Mouse (Mus musculus): ENCODE measurements around the gene Adamts8. TPM values are rescaled to one million over a fixed set of nuclear protein-coding genes. Genes with fewer than 3 reads are reported as not detected.

The Adamts8 gene
- polyA plus RNA-seq (2012): not detected in 2 replicates

DNA sequence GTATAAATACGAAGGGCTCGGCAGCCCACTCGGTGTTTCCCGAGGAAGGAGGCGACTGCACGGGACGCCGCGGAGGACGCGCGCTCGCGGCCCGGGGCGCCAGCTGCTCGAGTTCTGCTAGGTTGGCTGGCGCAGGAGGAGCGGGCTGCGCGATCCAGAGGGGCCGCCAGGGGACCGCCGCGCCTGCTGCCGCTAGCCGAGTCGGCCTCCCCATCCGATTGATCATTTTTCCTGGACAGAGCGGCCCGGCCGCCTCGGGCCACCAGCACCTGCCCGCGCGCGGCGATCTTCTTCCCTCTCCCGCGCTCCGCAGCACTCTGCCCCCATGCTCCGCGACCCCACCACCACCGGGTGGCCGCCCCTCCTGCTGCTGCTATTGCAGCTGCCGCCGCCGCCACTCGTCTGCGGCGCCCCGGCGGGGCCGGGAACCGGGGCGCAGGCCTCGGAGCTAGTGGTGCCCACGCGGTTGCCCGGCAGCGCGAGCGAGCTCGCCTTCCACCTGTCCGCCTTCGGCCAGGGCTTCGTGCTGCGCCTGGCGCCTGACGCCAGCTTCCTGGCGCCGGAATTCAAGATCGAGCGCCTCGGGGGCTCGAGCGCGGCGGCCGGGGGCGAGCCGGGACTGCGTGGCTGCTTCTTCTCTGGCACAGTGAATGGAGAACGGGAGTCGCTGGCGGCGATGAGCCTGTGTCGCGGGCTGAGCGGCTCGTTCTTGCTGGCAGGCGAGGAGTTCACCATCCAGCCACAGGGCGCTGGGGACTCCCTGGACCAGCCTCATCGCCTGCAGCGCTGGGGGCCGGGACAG lies at the start of gene Adamts8:
Adamts8 (plus strand) TSS at position 51 of the 802 bp plus-strand sequence.
- H3K4me1 ChIP-seq (ENCODE audit: control insufficient read depth): no peaks in the 10 kb centered on the region
- H3K36me3 ChIP-seq (ENCODE audit: control insufficient read depth): no peaks in the 10 kb centered on the region
- peaks cover 52% of the 10 kb centered on the region for H3K27me3 ChIP-seq (ENCODE audit: control insufficient read depth)
- no peak within 1 kb of the TSS for H3K4me3 ChIP-seq (replicated peaks)
- TF ChIP-seq GATA1 (IDR thresholded peaks at IDR 0.05; ENCODE audit: low read length) (no peak), TAL1 (IDR thresholded peaks at IDR 0.05; ENCODE audit: low read length) (no peak)
- no peaks in the 10 kb centered on the region for H3K9me3 ChIP-seq (ENCODE audit: control insufficient read depth, low read length)

DNA sequence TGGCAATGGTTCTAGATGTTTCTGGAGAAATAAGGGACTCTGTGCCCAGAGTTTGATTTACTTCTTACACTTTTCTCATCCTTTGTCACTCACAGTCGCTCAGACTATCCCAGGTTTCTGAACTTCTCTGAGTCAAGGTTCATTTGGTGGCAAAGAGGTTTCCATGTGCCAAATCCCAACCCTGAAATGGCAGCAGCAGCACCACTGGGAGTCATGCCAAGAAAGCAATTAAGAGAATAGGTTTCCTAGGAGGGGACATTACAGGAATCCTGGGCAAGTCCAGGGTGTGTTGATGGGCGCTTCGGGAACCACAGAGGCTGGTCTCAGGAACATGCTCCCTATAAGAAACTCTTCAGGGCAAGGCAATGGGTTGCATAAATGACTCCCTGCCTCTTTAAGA lies 46.7 kb upstream of the Adamts8 start:
- H3K4me3 ChIP-seq (replicated peaks): no peak overlapping the region
- H3K27me3 ChIP-seq (ENCODE audit: control insufficient read depth): no peaks in the 10 kb centered on the region
- no peaks in the 10 kb centered on the region for H3K36me3 ChIP-seq (ENCODE audit: control insufficient read depth)
- TF ChIP-seq TAL1 (IDR thresholded peaks at IDR 0.05; ENCODE audit: low read length) (no peak), GATA1 (IDR thresholded peaks at IDR 0.05; ENCODE audit: low read length) (no peak)
- no peaks in the 10 kb centered on the region for H3K9me3 ChIP-seq (ENCODE audit: control insufficient read depth, low read length)
- no peaks in the 10 kb centered on the region for H3K4me1 ChIP-seq (ENCODE audit: control insufficient read depth)

DNA sequence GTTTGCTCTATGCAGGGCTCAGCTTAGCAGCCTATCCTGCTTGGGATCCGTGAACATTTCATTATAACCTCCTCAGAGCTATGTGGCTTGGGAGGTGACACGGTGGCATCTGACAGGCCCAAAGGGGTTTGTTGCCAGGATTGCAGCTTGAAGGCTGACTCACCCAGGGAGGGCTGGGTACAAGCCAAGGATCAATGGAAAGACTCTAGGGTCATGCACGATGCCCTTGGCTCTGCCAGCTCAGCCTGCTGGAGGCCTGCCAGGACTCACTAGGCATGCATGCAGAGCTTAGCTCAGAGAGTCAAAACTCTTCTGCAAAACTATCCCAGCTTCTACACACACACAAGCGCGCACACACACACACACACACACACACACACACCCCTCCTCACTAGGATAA lies 45.6 kb upstream of the Adamts8 start:
- H3K27me3 ChIP-seq (ENCODE audit: control insufficient read depth): no peaks in the 10 kb centered on the region
- H3K9me3 ChIP-seq (ENCODE audit: control insufficient read depth, low read length): no peaks in the 10 kb centered on the region
- no peaks in the 10 kb centered on the region for H3K36me3 ChIP-seq (ENCODE audit: control insufficient read depth)
- no peaks in the 10 kb centered on the region for H3K4me1 ChIP-seq (ENCODE audit: control insufficient read depth)
- H3K4me3 ChIP-seq (replicated peaks): no peak overlapping the region
- no peak for TF ChIP-seq GATA1 (IDR thresholded peaks at IDR 0.05; ENCODE audit: low read length)
- no peak for TF ChIP-seq TAL1 (IDR thresholded peaks at IDR 0.05; ENCODE audit: low read length)

DNA sequence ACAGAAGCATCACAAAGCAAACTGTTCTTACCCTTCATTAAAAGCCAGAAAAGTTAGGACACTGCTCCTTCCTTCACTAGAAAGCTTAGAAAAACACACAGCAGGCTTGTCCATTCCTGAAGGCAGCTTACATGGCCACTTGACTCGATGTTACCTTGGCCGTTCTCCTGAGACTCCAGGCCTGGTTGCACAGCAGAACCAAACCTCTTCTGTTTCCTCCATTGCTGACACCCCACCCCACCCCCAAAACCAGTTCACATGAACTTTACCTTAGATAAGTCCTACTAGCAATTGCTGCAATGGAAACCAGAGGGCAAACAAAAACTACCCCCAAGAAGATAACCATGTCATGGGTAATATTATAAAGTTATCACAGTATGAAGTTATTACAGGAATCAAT lies 45.2 kb upstream of the Adamts8 start:
- Histone ChIP-seq H3K36me3 (ENCODE audit: control insufficient read depth) (no peaks in the 10 kb centered on the region), H3K9me3 (ENCODE audit: control insufficient read depth, low read length) (peaks cover 4% of the 10 kb centered on the region), H3K27me3 (ENCODE audit: control insufficient read depth) (no peaks in the 10 kb centered on the region), H3K4me1 (ENCODE audit: control insufficient read depth) (no peaks in the 10 kb centered on the region), H3K4me3 (replicated peaks) (no peak overlapping the region)
- TF ChIP-seq TAL1 (IDR thresholded peaks at IDR 0.05; ENCODE audit: low read length) (no peak), GATA1 (IDR thresholded peaks at IDR 0.05; ENCODE audit: low read length) (no peak)

DNA sequence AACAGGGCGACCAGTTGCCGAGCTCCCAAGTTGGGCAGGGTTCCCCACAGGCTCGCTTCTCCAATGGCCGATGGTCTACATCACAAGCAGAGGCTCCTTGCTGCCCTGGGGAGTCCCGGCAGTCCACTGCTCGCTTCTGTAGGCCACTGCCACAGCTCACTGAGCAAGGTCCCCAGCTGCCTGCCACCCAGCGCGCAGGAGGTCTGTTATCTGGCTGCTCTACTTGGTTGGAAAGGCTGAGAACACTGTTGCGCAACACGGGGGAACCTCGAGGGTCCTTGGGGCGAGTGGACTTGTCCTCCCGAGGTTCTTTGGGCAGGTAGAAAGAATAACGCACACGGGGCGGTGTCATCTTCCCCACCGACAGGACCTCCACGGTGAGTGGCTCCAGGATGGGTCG lies 40.2 kb upstream of the Adamts8 start:
- Histone ChIP-seq H3K4me1 (ENCODE audit: control insufficient read depth) (no peaks in the 10 kb centered on the region), H3K4me3 (replicated peaks) (no peak overlapping the region), H3K36me3 (ENCODE audit: control insufficient read depth) (no peaks in the 10 kb centered on the region), H3K27me3 (ENCODE audit: control insufficient read depth) (no peaks in the 10 kb centered on the region), H3K9me3 (ENCODE audit: control insufficient read depth, low read length) (peaks cover 8% of the 10 kb centered on the region)
- TF ChIP-seq GATA1 (IDR thresholded peaks at IDR 0.05; ENCODE audit: low read length): no peak
- TF ChIP-seq TAL1 (IDR thresholded peaks at IDR 0.05; ENCODE audit: low read length): no peak

DNA sequence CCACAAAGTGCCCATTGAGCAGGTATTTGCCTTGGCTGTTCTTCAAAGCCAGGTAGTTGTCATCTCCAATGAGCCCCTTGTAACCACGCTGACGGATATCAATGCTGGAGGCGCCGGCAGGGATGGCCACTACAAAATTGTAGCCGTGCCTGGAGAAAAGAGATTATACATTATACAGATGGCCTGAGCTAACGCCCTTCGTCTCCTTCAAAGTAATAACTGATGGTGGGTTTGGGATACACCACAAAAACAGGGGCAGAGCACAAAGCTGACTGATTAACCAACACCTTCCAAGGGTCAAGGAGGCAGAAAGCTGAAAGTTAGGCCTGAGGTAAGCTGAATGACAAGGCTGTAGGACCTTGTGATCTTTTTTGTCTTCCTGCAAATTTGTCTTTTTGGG lies 39.7 kb upstream of the Adamts8 start:
- no peak for TF ChIP-seq TAL1 (IDR thresholded peaks at IDR 0.05; ENCODE audit: low read length)
- TF ChIP-seq GATA1 (IDR thresholded peaks at IDR 0.05; ENCODE audit: low read length): no peak
- no peaks in the 10 kb centered on the region for H3K27me3 ChIP-seq (ENCODE audit: control insufficient read depth)
- no peaks in the 10 kb centered on the region for H3K4me1 ChIP-seq (ENCODE audit: control insufficient read depth)
- H3K4me3 ChIP-seq (replicated peaks): no peak overlapping the region
- H3K36me3 ChIP-seq (ENCODE audit: control insufficient read depth): no peaks in the 10 kb centered on the region
- H3K9me3 ChIP-seq (ENCODE audit: control insufficient read depth, low read length): peaks cover 8% of the 10 kb centered on the region

DNA sequence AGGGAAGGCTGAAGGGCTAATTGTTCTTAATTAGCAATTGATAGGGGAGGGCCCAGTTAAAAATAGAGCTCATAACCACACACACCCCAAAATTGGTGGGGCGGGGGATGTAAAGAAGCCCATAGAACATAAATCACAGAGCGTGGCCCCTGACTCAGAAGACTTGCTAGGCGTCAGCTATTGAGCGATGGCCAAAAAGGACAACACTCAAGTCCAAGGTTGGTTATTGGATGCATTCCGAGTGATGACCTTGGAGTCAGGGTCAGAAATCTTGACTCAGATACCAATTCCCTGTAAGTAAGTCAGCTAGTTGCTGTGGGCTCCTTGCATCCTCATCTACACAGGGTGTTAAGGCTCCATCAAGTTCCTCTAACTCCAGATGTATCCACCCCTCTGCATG lies 39.1 kb upstream of the Adamts8 start:
- Histone ChIP-seq H3K4me3 (replicated peaks) (no peak overlapping the region), H3K9me3 (ENCODE audit: control insufficient read depth, low read length) (peaks cover 8% of the 10 kb centered on the region), H3K4me1 (ENCODE audit: control insufficient read depth) (no peaks in the 10 kb centered on the region), H3K27me3 (ENCODE audit: control insufficient read depth) (no peaks in the 10 kb centered on the region), H3K36me3 (ENCODE audit: control insufficient read depth) (no peaks in the 10 kb centered on the region)
- TF ChIP-seq TAL1 (IDR thresholded peaks at IDR 0.05; ENCODE audit: low read length) (no peak), GATA1 (IDR thresholded peaks at IDR 0.05; ENCODE audit: low read length) (no peak)

DNA sequence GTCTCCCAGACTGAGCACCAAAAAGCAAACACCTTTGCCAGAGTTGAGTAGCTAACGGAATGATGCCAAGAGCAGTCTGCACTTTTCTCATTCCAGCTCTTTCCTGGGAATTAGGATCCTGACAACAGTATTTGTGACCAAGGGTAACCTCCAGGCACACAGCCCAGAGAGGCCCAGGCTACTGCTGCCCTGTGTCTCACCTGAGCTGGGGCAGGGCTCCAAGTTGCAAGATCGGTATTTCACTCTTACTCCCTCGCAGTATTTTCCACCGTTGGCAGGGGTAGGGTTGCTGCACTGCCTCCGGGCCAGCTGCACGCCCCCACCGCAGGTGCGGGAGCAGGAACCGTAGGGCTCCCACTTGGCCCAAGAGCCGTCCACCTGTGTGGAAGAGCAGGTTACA lies 36.5 kb upstream of the Adamts8 start:
- no peaks in the 10 kb centered on the region for H3K4me1 ChIP-seq (ENCODE audit: control insufficient read depth)
- no peaks in the 10 kb centered on the region for H3K36me3 ChIP-seq (ENCODE audit: control insufficient read depth)
- no peaks in the 10 kb centered on the region for H3K27me3 ChIP-seq (ENCODE audit: control insufficient read depth)
- no peak overlapping the region for H3K4me3 ChIP-seq (replicated peaks)
- TF ChIP-seq GATA1 (IDR thresholded peaks at IDR 0.05; ENCODE audit: low read length) (no peak), TAL1 (IDR thresholded peaks at IDR 0.05; ENCODE audit: low read length) (no peak)
- H3K9me3 ChIP-seq (ENCODE audit: control insufficient read depth, low read length): peaks cover 8% of the 10 kb centered on the region

DNA sequence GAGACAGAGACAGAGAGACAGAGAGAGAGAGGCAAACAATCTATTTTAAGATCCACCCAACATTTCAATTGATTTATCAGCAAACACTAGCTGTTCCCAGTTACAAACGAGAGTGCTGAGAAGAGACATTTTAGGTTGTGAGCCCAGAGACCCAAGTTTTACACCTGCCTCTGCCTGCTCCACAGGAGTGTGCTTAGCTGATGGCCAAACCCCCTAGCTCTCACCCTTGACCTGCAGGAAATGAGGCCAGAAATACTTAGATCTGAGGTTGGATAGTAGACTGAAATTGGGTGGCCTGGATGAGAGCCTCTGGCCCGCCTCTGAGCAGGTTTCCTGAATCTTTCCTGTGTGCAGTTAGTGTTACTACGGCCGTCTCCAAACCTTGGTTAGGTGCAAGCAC lies 35.9 kb upstream of the Adamts8 start:
- peaks cover 8% of the 10 kb centered on the region for H3K9me3 ChIP-seq (ENCODE audit: control insufficient read depth, low read length)

More for the DNA sequence above, 35.9 kb upstream of the Adamts8 start:
- no peak overlapping the region for H3K4me3 ChIP-seq (replicated peaks)
- no peaks in the 10 kb centered on the region for H3K27me3 ChIP-seq (ENCODE audit: control insufficient read depth)
- TF ChIP-seq GATA1 (IDR thresholded peaks at IDR 0.05; ENCODE audit: low read length): no peak
- H3K4me1 ChIP-seq (ENCODE audit: control insufficient read depth): no peaks in the 10 kb centered on the region
- no peaks in the 10 kb centered on the region for H3K36me3 ChIP-seq (ENCODE audit: control insufficient read depth)
